Mouse (Mus musculus) adrenal gland, adult (tissue): ENCODE results near the gene Fntb.
A peak's percentile ranks its signal among the peaks of the same experiment; 100 is the strongest.
"Not testable (repeated sequence)": the region's sequence is repeated elsewhere in the genome, so short reads cannot be mapped to it uniquely, and the experiment has no call there.

ENCODE experiments used
- DNase-seq, 2 experiments: peaks; one replicate each; pipeline ENCODE4 v3.0.0; 2022 to 2023; ENCODE audit warnings: low spot score in 1 of 2; ENCODE audit not compliant: inconsistent age in 2 of 2

Fntb gene

GRCm38 (mm10) chr12:76792540-76792939, 27.2 kb downstream of the Fntb start:
- DNase-seq, result not testable (repeated sequence)

DNA sequence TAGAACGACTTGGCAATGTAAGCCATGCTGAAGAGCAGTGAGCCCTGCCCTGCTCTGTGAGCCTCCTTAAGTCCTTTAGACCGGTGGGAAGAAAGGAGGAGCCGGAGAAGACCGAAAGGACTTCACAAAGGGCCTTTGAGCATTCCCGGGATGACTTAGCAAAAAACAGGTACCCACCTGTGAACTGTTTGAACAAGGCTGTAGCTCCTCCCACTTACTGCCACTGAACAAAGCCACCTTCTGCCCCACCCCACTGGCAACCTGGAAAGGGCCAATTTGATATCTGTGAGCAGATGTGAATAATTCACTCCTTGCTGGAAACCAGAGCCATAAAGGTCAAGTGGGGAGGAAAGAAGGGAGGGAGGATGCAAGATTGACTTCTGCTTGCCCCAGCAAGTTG, 30.0 kb downstream of the Fntb start, which contains the start of gene Gpx2:
Gene Gpx2, minus strand, starts transcription at position 205 of the 400 bp plus-strand sequence.
- no peak for DNase-seq

DNA sequence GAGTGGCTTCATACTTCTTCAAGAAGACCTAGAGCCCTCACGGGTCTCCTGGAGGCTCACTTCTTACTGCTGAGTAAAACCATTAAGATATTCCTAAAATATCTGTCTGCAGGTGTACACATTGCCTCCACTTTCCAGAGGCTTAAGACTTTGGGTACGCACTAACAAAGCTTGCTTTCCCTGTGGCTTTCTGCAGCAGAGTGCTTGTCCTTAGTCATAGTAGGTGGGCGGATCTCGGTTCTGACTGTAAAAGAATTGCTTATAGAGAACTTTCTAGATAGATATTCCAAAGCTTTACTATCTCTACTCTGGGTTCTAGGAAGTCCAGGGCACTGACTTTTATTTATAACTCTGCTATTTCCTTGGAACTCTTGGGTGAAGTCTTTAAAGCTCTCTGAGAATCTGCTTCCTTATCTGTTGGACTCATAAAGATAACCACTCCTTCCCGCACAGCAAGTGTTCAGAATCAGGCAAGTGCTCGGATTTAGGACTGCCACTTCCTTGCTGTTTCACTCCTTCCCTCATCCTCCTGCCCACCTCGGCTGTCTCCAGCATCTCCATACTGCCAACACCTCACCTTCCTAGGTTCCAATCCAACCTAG, 31.6 kb downstream of the Fntb start:
- DNase-seq, result no peak

DNA sequence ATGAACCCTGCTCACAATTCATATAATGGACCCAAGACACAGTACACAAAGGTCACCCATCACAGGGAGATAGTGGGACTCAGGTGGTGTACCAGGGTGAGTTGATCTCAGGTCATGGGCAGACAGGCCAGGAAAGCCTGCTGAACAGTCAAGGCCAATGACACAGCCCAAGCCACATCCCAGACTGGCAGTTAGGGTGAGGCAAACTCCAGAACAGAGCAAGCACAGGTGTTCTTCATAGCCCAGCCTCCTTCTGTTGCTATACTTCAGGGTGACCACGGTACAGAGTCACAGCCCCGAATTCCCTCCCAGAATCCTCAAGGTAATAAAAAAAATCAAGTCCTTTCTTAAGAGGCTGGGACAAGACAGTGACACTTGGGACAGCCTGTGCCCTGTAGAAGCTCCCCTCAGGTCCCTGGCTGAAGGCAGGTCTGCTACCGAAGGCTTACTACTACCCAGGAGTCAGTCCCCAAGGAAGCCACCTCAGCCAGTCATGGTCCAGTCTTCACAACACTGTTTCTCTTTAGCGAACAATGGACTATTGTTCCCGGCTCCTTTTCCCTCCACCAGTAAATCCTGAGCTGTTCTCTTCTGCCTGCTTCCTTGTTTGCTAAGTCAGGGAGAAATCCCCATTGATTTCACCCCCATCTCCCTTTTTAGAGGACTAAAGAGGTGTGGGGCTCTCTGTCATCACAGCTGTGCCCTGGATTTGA, 32.8 kb downstream of the Fntb start:
- DNase-seq, result no peak

DNA sequence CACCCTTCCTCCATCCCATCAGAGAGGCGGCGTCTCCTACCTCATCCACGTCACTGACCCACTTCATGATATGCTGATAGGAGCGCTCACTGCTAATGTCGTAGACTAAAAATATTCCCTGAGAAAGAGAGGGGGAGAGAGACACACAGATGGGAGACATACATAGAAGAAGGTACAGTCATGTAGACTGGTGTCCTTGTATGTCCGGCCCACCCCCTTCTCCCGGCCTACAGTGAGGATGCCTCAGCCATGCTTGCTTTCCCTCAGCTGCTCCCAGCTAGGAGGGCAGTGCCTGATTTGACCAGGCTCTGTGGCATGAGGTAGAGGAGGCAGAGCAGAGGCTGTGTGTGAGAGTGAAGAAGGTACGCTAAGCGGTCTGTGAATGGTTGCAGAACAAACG, 37.6 kb downstream of the Fntb start:
- DNase-seq, result no peak

GRCm38 (mm10) chr12:76803700-76804252, 38.4 kb downstream of the Fntb start:
- peak; percentile 59 to 87 for DNase-seq

- DNase-seq, result peak; percentile 59 to 82
Measured at GRCm38 (mm10) chr12:76805056-76805811, 39.8 kb downstream of the Fntb start.

GRCm38 (mm10) chr12:76807796-76808195, 42.4 kb downstream of the Fntb start:
- DNase-seq, result no peak

DNA sequence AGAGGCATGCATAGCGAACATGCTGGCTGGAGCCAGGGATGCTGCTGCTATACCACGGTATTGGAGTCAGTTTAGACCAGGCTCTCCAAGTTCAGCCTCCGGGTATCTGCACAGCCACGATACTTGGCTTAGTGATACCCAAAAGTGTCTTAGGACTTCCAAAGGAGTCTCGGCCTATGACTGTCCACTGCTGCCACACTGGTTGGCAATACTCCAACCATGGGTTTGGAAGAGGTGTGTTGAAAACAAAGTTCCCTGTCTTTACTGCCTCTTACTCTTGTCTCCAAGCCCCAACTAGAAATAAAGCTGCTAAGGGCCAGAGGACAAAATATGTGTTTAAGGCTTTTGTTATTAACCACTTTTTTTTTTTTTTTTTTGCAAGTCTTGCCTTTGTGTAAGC, 45.1 kb downstream of the Fntb start:
- DNase-seq, result no peak

- DNase-seq, result no peak
Measured at GRCm38 (mm10) chr12:76811006-76811405, 45.6 kb downstream of the Fntb start.

DNA sequence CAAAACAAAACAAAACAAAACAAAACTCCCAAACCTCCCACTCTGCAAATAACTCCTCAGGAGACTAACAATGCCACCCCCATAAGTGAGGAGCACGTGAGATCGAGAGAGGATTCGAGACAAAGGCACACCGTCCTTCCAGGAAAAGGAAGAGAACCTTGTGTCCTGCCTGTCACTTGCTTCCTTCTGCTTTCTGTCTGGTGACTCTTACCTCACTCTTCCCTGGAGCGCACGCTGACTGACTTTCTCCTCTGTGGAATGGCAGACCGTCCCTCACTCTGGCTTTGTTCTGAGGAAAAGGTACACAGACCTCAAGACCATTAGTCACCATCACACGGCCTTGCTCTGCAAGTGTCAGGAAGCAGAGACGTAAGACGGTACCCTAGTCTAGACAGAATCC, 48.2 kb downstream of the Fntb start:
- peak in 1 of 2 experiments; percentile 32 for DNase-seq

GRCm38 (mm10) chr12:76814120-76814519, 48.7 kb downstream of the Fntb start:
- DNase-seq, result no peak

- DNase-seq, result no peak
Measured at GRCm38 (mm10) chr12:76816720-76817119, 51.3 kb downstream of the Fntb start.

- no peak for DNase-seq
Measured at GRCm38 (mm10) chr12:76817176-76817575, 51.8 kb downstream of the Fntb start.

DNA sequence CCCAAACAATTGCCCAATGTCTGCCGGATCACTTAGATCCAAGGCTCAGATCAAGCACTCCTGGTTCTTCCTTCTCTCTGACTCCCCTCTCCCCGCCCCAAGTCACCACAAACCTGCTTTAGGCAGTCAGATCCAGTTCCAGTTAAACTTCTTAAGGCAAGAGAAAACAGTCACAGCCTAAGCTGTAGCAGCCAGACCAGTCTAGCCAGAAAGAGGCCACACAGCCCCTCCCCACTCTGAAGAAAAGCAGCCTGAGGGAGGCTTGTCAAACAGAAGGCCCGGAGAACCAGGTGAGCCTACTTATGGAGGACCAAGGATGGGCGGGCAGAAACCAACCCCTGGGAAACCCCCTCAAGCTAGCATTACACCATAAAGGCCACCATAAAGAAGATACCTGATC, 52.7 kb downstream of the Fntb start:
- DNase-seq, result no peak

- DNase-seq, result no peak
Measured at GRCm38 (mm10) chr12:76818908-76819307, 53.5 kb downstream of the Fntb start.

DNA sequence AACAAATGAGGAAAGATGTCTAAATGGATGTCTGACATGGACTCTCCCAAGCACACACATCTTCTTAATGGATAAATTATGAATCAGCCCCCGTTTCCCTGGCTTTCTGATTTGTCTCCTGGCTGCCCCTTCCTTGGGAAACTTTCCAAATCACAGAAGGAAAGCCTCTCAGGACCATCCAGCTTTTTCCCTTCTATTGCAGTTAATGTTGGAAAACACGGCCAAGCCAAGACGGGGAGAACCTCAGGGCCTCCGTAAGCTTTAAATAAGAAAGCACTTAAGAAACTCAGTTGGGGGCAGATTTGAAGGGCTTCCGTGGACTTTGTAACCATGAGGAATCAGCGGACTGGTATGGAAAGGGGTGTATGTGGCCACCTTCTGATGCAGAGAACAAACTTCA, 54.4 kb downstream of the Fntb start:
- DNase-seq, result no peak

DNA sequence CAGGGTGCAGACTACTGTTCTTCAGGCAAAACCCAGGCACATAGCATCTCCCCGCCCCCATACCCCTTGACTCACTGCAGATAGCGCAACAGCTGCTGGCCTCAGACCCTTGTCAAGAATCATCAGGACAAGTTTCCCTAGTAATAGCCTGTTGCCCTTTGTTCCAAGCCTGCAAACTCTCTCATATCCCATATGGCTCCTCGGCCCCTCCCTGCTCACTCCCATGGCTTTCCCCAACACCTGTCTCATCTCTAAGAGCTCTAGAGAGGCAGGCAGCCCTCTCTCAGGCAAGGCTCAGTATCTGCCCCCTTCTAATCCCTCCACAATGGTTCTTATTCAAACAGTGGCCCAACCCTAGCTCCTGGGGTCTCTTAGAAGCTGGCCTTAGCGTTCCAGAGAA, 55.2 kb downstream of the Fntb start:
- no peak for DNase-seq

- DNase-seq, result peak; percentile 50 to 71
Measured at GRCm38 (mm10) chr12:76822002-76822650, 56.7 kb downstream of the Fntb start.

DNA sequence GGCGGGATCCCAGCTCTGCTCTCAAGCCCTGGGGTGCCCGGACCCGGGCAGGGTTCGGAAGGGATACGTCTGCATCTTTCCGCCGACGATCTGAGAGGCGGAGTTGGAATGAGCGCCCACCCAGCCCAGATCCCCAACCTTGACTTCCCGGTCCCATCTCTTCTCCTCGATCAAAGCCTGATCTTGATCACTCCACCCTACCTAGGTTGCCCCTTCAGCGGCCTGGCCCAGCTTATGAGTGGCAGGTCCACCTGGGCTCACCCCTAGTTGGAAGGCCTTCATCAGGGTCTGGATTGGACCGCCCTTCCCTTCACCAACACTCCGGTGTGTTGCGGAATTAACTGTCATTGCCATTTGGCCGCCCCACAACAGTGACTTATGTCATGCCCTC, 57.3 kb downstream of the Fntb start, which contains the start of gene Rab15:
Gene Rab15, minus strand, starts transcription at position 258 of the 391 bp plus-strand sequence.
- no peak for DNase-seq

GRCm38 (mm10) chr12:76825283-76825682, 59.9 kb downstream of the Fntb start:
- DNase-seq, result no peak
